Mouse (Mus musculus) adrenal gland, postnatal 10 days (tissue): Measurements from ENCODE around the gene Snap91. TPM values are rescaled to one million over a fixed set of nuclear protein-coding genes. Genes with fewer than 3 reads are reported as not detected.

Experiments
- DNase-seq: peaks from one replicate; pipeline ENCODE4 v3.0.0; 2021; ENCODE audit warnings: mixed read lengths
- long read RNA-seq, 2 experiments: library from polyadenylated mRNA; stranded (forward); transcript quantifications; one replicate each; pipeline ENCODE4 v2.0.0; 2021
- total RNA-seq, 2 experiments: library from RNA; stranded (reverse); gene quantifications; 2 replicates each; pipeline ENCODE4 v1.2.3; 2021

Gene Snap91
- total RNA-seq, result 10 to 100 TPM; 21.7 to 22.0 TPM
- long read RNA-seq, experiment 1, partial matches to known transcripts, result 6 of 18 reads
- long read RNA-seq, experiment 1, other reads (novel, unspliced or antisense), result 8 of 18 reads
- long read RNA-seq, experiment 2, partial matches to known transcripts, result 1 of 14 reads
- long read RNA-seq, experiment 2, other reads (novel, unspliced or antisense), result 11 of 14 reads

GRCm38 (mm10) chr9:86880113-86880972 is at the start of gene Snap91:
Snap91 (minus strand) TSS chr9:86880654.
- peak; percentile 74 for DNase-seq

GRCm38 (mm10) chr9:86926519-86926918 is 46.1 kb upstream of the Snap91 start:
- no peak for DNase-seq

- DNase-seq, result no peak
Measured at GRCm38 (mm10) chr9:86925688-86926087, 45.2 kb upstream of the Snap91 start.

DNA sequence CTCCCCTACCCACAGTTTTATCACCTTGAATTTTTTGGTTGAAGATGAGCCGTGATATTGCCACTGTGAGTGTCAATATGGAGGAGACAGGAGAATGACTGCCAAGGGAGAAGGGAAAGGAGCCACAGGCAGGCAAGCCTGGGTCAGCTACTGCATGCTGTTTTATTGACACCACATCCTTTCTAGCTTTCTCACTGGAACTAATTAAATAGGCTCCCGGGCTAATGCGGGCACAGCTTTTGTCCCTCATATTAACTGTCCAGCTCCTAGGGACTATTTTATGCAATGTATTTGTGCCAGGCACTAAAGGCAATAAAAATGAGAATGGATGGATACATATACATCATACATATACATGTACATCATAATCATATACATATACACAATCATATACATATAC is 42.0 kb upstream of the Snap91 start:
- DNase-seq, result no peak

DNA sequence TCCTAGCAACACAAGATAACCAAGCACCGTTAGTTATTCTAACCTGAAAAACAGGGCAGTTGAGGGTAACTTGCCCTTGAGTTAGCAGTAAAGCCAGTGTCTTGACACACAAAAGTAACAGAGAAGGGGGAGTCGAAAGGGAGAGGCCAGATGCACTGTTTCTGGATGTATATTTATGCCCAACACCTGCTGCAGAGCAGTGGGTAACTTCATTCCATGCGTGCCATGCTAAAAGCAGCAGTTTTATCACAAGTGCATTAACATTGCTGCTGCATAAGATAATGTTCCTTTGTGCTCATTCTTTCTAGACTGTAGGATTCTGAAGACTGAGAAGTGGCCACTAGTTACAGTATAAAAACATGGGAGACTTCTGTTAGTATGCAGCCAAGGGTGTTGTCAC is 36.1 kb upstream of the Snap91 start:
- DNase-seq, result no peak

DNA sequence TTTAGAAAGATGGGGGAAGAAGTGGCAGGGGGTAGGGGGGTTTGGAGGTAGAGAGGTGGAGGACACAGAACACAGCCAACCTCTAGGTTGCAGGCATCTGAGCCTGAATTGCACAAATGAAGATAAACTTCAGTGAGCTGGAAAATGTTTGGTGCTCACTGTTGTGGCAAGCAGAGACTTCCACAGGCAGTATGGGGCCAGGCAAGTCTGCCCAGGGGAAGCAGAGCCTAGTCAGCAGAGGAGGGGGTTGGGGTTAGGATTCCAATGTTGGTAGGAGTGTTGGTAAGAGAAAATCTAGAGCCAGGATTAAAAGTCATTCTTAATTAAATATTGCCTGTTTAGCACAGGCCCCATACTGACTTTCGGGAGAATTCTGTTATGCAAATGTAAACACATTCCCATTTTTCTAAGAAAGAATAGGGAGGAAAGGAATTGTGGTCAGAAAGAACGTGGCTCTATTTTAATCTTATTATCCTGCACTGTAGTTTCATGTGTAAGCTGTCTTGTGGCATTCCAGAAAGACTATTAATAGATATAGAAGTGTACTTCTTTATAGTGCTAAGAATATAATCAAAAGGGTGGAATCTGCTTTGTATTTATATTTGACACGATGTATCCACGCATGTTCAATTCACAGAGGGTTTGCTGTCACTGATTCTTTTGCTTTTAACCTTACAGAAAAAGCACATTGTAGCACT is 19.2 kb upstream of the Snap91 start:
- no peak for DNase-seq

DNA sequence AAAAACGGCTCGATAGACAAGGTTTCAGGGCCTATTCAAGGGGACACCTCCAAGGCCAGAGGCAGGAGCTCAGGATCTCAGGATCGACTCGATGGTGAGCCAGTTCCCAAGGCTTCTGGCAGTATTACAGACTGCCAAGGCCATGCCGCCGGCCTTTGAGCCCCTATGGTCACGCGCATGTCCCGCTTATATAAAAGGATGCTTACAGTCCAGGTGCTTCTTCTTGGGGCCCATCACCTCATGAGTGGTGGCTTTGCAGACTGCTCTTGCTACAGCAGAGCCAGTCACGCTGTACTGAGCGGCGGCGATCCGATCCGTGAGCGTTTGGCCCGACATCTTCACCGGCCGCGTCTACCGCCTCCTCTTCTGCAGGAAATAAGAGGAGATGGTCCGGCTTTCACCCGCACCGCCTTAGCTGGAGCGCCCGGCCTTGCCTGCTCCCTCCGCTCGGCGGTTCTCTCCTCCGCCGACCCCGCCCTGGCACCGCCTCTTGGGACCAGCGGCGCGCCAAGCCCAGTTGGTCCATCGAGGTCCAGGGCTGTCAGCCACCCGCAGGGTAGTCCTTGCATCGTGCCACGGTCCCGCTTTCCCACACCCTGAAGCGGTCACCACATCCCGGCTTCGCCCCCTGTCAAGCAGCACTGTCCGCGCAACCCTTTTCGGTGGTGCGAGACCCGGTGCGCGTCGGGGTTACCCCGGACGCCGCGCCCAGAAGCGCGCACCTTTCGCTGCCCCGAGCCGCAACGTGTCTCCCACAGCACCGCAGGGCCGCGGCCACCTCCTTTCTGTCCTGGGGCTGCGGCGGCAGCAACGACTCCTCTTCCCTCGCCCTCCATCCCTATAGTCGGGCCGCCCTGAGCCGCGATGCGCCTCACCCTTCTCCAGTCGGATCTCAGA is 990 bp downstream of the Snap91 start:
- peak; percentile 54 for DNase-seq

DNA sequence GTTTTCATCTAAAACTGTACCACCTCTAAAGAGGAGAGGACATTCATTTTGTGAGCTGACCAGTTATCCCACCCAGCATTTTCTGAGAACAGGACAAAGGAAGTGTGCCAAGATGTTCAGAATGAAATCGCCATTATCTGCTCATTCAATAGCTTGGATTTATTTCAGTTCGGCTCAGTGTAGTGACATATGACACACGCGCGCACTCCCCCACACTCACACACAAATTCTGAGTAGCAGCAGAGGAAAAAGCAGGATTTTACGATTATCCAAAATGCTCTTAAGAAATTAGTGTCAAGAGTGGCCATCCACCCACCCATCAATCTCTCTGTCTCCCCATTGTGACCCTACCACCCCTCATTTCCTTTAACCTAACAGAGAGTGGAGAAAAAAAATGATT is 1.7 kb downstream of the Snap91 start:
- no peak for DNase-seq

DNA sequence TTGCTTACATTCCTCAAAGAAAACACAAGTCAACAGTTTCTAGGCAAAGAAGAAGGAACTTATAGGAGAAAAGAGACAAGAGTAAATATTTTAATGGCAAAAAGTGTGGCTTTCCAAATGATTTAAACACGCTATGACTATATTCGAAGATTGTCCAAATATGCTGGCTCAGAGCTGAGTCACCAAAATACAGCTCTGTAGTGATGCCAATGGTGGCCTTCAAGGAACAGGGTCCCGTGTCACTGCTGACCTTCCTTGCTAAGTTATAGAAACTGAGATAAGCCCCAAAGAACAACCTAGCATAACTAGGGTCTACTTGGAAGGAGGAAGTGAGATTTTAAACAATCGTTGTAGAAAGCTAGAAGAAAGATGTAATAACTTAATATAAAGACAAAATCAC is 6.8 kb downstream of the Snap91 start:
- DNase-seq, result peak; percentile 47

GRCm38 (mm10) chr9:86869586-86870338 is 10.7 kb downstream of the Snap91 start:
- DNase-seq, result peak; percentile 3

- DNase-seq, result no peak
Measured at GRCm38 (mm10) chr9:86858101-86858500, 22.4 kb downstream of the Snap91 start.

DNA sequence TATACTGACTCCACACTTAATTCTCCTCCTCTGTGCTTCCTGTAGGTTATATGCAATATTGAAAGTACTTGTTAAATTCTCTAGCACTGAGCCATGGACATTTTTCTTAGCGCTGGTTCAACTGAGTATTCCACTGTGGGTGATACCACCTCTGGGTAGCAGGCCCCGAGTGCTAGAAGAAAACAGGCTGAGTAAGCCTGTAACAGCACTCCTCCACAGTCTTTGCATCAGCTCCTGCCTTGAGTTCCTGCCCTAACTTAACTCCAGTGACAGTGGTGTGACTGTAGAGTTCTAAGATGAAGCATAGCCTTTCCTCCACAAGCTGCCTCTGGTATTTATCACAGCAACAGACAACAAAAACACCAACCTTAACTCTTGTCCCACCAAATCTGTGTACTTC is 22.8 kb downstream of the Snap91 start:
- no peak for DNase-seq

DNA sequence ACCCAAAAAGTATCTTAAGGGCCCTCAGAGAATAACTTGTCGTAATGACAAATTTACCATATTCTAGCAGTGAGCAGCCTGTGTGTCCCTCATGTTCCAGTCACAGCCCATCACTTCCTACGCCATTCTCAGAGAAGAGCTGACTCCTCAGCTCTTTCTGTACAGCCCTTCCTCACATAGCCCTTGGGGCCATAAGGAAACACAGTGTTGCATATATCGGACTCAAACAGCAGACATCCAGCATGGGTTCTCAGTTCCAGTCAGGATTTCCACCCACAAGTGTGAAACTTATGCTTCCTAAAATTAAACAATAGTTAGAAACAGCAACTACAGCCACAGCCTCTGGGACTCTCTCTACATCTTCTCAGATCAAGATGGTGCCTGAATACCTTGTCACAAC is 27.6 kb downstream of the Snap91 start:
- DNase-seq, result no peak

GRCm38 (mm10) chr9:86851689-86852088 is 28.8 kb downstream of the Snap91 start:
- DNase-seq, result no peak

GRCm38 (mm10) chr9:86850452-86851207 is 29.8 kb downstream of the Snap91 start:
- DNase-seq, result no peak

DNA sequence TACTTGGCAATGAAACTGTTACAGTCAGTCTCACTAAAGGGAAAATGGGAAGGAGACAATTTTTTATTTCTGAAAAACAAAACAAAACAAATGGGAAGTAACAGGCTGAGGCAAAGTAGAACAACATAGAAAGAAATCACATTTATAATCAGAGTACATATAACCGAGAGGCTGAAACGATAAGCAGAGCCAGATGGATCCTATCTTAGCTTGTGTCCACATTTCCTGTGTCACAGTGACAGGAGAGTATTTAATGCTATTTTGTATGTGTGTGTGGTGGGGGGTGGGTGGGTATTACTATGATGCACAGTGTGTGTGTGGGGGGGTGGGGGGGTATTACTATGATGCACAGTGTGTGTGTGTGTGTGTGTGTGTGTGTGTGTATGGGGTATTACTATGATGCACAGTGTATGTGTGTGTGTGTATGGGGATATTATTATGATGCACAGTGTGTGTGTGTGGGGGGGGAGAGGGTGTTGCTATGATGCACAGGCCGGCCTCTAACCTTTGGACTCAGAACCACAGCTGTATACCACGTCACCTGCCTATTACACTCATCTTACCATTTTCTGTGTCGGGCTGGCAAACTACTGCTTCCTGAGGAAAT is 36.6 kb downstream of the Snap91 start:
- DNase-seq, result no peak

DNA sequence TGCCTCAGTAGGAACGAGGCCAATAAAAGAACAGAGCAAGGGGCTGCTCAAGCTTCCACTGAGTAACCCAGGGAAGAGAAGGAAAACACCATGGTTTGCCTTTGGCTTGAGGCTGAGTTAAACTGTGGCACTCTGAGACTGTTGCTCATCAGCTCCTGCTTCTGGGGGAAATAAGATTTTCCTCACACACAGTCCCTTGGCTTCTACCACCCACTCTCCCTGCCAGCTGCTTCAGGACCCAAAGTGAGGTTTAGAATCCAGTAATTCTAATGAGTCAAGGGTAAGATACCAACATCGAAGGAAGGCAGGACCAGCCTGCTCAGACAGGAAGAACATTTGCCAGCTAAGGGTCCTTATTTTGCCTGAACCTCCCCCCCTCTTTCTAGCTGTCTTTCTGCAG is 50.7 kb downstream of the Snap91 start:
- DNase-seq, result no peak

GRCm38 (mm10) chr9:86829034-86829433 is 51.4 kb downstream of the Snap91 start:
- no peak for DNase-seq

DNA sequence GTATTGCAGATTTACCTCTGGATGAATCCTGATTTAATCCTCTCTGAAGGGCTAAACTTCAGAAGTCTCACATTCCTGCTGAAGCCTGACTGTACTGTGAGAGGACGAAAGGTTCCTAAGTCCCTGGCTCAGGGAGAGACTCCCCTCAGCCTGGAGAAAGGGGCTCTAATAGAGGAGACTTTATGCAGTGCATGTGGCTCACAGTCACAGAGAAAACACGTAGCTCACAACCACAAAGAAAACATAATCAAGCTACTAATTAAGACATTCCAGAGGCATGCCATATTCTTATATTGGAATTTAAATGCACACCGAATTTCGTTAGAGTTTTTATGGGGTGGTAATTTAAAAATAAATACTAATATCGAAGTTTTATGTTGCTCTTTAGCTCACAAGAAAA is 61.1 kb downstream of the Snap91 start:
- DNase-seq, result no peak

GRCm38 (mm10) chr9:86817673-86818072 is 62.8 kb downstream of the Snap91 start:
- no peak for DNase-seq
